Mouse (Mus musculus) liver, postnatal 0 days (tissue): Measurements from ENCODE around the gene Kirrel3.

Experiments
- CTCF ChIP-seq: sonication (generic); IDR thresholded peaks from 2 replicates; pipeline ENCODE4 v1.5.1; 2016; ENCODE audit warnings: antibody characterized with exemption, low read depth
- EP300 ChIP-seq: IDR thresholded peaks from 2 replicates; pipeline ENCODE4 v1.6.1; 2016; ENCODE audit warnings: antibody characterized with exemption, low read depth, mild to moderate bottlenecking

GRCm38 (mm10) chr9:35026897-35027311 is 541.2 kb downstream of the Kirrel3 start:
- TF ChIP-seq EP300 (no peak), CTCF (no peak)
